Mouse (Mus musculus) embryonic fibroblast, embryonic 13.5 days (primary cell): ENCODE data around the gene Sh3d19.

ENCODE experiments used
- CTCF ChIP-seq: IDR thresholded peaks from 2 replicates; pipeline ENCODE4 v1.5.1; 2011; ENCODE audit warnings: mild to moderate bottlenecking, control low read depth, low read length, moderate library complexity, borderline replicate concordance; ENCODE audit not compliant: insufficient read depth
- POLR2A ChIP-seq: IDR thresholded peaks from 2 replicates; pipeline ENCODE4 v1.6.1; 2011; ENCODE audit warnings: low read depth, mild to moderate bottlenecking, control low read depth, low read length, moderate library complexity

DNA sequence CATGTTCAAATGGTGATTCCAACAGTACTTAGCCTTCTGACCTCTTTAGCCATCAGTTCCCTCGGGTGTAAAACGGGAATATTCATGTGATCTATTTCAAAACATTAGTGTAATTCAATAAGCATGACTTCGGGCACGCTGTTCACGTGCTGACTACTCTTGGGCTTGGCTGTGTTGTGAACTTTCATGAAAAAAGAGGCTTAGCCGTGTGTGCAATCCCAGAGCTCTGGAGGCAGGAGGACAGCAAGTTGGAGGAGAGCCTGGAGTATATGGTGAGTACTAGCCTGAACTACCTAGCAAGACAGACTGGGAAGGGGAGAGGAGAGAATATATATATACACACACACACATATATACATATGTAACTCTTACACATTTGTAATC is 172.0 kb downstream of the Sh3d19 start:
- TF ChIP-seq POLR2A (no peak), CTCF (no peak)
